Mouse (Mus musculus): ENCODE results near the gene Rpp21. TPM values are rescaled to one million over a fixed set of nuclear protein-coding genes. Genes with fewer than 3 reads are reported as not detected.

Gene Rpp21
- 10 to 100 TPM; 43.6 to 60.5 TPM for total RNA-seq (2021)
- polyA plus RNA-seq (2012; rRNA removed) = 89.4 and 106 TPM in 2 replicates
- long read RNA-seq, transcript Rpp21-201 (5 exons, 729 nt) = major isoform, 24 of 29 reads
- long read RNA-seq, partial matches to known transcripts = 0 of 29 reads
- long read RNA-seq, other reads (novel, unspliced or antisense) = 0 of 29 reads

DNA sequence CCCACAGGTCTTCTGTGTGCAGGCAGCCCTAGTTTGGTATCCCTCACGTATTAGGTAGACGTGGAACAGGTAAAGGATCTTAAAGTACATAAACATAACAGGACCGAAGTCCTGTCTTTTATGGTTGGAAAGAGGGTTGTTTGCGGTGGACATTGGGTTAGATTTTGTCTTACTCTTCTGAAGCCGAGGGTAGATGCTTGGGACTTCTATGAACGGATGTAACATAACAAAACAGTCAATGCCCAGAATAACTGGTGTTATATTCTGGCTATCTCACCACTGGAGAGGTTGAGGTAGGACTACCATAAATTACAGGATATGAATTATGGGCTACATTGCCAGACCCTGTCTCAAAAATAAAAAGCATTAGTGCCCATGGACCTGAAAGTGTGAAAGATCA lies at the start of gene Rpp21:
TSS of gene Rpp21 (minus strand) at position 101 of the 400 bp plus-strand sequence.
- no peak for DNase-seq

DNA sequence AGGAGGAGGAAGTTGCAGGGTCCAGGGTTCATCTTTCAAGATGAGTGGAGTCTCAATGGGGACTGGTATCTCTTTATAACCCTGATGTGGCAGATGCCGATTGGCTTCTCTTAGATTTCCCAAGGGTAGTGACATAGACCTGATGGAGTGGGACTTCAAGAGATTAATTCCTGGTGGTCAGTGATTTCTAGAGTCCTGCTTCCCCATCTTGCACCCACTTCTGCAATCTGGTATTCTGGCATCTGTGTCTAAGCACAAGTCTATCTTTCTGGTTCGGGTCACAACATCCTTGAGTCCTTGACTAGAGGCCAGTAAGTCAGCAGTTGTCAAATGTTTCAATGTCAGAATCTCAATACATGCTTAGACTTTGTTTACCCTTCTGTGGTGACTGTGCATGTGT lies 28.5 kb upstream of the Rpp21 start, which contains the start of gene H2-M10.2:
TSS of gene H2-M10.2 (minus strand) at position 101 of the 400 bp plus-strand sequence.
- no peak for DNase-seq

DNA sequence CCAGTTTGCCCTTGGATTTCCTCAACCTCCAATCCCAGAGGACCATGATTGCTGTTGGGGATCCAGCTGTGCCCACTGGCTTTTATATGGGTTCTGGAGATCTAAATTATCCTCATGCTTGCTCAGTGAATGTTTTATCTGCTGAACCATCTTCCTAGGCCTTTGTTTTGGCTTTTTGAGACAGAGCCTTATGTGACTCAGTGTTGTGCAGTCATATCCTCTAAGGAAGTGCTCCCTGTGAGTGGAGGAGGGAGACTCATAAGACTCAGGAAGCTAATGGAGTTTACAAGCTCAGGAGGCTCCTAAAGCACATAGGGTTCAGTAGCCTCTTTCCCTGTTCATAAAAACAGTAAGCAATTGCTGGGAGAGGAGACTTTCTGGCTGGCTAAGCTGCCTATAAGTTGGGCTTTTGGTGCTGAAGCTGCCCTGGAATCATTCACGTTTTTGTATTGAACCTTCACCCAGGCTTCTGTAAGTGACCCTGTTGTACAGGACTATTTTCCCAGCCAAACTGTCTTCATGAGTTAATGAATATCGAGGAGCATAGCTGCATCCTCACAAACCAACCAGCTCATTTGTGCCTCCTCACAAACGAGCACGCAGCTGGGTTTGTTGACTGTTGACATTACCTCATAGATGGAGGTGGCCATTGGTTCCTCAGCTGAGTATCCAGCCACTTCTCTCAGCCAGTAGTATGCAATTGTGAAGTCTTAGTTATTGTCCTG lies 23.8 kb upstream of the Rpp21 start:
- no peak for DNase-seq

DNA sequence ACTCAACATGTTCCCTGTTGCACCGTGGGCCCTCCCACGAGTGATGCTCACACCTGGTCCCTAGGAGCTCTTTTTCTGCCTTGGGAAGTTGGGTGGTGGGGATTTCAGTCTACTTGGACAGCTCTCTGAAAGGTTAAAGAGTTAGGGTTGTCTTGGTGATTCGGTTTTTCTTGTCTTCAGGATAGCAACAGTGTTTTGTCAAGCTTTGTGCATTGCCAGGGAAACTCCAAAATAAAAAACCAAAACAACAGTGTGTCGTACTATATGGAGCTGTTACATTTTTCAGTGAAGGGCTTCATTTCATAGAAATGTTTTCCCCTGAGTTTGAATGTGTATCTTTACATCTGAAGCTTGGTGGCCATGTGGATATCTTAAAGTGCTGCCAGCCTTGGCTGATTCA lies 16.9 kb upstream of the Rpp21 start:
- no peak for DNase-seq

DNA sequence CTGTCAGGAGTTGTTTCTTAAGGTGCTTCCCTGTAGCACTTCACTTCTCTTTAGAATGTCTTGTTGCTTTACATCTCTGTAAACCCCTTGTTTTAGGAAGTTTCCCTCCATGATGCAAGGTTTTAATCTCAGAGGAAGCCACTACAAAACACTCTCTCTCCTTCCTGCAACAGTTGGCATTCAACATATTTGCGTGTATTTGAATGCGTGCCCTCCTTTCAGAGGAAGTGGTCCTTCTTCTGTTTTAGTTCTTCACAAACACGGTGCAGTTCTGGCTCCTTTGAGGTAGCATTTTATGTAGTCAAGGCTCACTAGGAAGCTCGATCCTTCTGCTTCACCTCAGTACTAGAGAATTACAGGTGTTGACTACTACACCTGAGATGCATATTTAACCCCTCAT lies 15.9 kb upstream of the Rpp21 start:
- no peak for DNase-seq

DNA sequence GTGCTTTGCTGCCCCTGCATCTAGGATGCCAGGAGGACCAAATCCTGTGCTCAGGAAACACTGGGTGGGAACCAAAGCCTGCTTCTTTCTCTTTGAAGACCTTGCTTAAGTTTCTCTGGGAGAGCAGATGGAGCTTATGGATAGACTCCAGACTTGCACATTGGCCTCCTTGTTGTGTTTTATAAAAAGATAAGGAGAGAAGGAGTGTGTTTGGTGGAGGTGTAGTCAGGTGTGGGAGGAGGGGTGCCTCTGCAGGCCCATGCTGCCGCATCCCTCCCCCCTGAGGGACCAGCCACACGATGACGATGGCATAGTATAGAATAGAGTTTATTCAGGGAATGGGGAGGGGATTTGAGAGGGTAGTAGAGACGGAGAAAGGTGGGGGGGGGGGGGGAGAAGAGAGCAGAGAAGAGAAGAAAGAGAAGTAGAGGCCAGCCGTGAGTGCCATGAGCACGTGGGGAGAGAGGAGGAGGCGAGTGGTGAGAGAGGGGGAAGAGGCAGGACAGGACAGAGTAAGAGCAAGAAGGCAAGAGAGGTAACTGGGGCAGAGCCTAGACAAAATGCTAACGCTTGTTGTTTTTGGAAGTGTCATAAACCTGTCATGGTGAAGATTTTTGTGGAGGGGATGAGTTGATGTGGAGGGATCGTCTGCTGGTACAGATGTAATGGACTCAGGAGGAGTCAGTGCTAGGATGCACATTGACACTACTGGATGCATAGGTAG lies 14.9 kb upstream of the Rpp21 start:
- no peak for DNase-seq

DNA sequence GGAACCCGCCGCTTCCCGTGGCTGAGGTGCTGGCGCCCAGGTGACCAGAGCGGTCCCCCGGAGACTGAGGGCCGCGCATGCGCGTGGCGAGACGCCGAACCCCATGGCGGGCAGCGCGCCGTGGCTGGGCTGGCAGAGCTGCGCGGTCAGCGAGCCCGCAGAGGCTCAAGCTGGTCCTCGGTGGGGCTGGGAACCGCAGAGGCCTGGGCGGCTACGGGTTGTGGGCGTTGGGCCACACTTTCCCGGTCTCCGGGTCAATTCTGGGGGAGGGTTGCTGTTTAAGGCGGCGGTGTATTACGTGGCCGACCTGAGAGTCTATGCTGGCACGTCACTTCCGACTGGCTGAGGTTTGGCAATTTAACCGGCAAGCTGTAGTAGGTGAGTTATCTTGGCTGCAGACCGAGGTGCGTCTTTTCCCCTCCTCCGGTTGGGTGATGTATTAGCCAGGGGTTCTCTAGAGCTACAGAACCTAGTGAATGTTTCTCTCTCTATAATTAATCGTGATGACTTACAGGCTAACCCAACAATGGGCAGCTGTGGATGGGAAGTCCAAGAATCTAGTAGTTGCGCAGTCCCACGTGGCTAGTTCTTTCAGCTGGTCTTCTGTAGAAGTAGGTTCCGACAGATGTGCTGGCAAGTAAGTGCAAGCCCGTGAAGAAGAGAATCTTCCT lies 13.9 kb upstream of the Rpp21 start, which contains the start of gene Trim39:
TSS of gene Trim39 (minus strand) at position 662 of the 671 bp plus-strand sequence.
- peak; percentile 93 for DNase-seq

DNA sequence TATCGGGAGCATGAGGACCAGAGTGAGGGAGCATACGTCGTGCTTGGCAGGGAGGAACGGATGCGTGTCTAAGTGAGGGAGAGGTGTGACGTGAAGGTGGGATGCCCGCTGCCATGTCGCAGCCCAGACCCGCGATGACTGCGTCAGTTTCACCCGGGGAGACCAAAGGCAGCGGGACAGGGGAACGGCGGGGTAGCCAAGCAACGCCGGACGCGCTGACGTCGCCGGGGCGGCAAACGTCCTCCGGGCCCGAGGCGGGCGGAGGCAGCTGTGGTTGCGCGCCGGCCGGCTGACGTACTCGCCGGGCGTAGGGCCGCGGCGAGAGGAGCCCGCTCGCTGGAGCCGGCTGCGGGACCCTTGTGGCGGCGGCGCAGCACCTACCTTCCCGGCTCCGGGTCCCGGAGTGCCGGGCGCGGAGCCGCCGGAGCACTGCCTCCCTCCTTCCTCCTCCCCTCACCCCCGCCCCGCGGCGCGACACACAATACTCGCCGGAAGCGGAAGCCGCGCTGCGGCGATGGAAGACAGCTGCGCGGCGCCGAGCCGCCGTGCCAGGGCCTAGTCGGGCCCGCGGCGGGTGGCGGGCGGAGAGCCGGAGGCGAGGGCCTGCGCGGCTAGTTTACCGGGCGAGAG lies 13.2 kb upstream of the Rpp21 start:
- peak; percentile 95 for DNase-seq

DNA sequence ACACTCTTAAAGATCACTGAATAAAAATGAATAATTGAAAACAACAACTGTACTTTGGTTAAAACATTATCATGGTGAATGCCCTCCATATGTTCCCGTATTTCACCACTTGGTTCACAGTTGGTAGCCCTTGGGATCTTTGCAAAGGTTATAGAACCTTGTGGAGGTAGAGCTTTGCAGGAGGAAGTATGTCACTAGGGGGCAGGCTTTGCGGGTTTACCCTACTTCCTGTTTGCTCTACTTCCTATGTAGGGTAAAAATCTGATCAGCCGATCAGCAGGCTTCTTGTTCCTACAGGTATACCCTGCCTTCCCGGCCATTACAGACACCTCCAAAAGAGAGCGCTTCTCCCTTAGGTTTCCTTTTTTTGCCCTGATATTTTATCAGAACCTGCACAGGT lies 8.0 kb upstream of the Rpp21 start:
- no peak for DNase-seq

DNA sequence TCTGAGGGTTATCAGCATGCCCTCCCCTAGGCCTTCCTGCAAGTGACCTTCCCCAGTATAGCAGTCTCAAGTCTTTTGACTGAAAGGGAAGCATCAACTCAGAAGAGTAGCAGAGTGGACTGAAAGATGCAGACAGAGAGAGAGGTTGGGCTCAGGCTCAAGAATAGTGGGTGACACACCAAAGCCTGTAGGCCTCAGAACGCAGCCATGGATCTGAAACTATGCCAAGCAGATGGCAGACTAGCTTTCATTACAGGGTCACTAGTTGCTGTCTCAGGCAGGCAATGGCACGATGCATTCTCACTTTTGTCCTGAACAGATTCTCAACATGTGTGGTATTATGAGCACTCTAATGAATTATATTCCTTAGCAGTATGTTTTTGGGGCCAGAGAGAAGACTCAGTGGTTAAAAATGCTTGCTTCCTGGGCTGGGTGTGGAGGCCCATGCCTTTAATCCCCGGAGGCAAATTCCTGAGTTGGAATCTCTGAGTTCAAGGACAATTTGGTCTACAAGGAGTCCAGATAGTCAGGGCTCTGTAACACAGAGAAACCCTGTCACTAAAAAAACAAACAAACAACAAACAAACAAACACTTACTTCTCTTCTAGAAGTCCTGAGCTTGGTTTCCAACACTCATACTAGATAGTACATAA lies 6.5 kb upstream of the Rpp21 start:
- DNase-seq = no peak

DNA sequence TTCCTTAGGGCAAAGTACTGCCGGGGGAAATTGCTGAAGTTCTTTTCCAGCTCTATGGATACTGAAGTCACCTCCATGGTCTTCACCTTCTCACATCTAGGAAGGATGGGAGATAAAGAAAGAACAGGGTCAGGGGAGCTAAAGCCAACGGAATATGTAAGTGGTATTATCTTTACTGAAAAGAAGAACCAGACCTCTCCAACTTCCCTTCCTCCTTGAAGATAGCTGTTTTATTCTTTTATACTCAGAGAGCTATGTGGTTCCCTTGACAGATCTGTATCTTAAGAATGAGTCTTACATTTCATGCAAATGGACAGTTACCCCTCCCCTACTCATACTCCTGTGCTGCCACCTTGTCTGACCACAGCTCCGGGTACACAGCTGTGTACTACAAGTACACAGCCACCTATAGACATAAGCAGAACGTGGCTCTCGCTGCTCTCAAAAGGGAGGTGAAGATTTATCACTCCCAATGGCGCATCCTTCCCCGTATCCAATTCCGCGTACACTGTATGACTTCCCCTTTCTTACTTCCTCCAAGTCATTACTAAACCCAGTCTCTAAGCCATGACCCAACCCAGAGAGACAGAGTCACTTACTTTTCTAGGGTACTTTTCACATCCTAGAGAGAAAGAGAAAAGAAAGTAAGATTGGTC lies 3.8 kb upstream of the Rpp21 start:
- DNase-seq = no peak

DNA sequence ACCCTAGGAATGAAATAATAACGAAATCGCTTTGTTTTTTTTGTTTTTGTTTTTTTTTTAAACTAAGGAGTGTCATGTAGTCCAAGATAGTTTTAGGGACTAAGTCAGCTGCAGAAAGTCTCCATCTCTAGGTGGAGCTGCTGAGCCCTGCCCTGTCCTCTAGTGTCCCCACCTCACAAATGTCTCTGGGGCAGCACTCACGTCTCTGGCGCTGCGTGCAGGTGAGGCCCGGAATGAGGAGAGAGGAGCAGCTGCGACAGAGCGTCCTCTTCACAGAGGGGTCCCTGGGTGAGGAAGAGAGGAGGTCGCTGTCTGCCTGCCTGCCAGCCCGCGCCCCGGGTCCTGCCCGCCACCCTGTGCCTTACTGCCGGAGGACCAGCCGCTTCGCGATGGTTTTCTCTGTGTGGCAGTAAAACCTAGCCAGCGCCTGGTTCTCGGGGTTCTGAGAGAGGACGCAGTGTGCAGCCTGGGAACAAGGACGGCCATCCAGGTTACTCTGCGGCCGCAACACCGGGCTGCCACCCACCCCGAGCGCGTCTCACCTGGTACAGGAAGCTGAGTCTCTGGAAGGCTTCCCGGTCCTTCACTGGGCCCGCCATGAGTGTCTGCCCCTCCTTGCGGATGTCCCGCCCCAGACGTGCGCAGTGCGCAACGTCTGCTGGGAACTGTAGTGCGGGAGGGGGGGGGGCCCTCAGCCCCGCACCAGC lies 475 bp downstream of the Rpp21 start:
- DNase-seq = peak; percentile 89

DNA sequence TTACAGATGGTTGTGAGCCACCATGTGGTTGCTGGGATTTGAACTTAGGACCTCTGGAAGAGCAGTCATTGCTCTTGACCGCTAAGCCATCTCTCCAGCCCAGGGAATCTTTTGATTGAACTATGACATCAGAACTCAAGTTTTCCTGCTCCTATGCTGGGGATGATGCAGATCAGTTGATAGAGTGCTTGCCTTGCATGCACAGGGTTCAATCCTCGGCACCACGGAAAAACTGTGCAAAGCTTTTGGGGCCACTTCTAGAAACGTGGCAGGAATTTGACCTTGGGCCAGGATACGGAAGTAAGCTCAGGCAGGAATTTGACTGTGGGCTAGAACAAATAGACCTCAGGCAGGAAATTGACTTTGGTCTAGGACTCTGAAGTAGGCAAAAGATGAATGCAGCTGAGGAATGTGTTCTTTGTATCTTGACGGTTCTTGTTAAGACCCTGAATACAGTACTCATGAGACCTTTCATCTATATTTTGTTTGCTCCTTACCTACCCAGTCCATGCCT lies 4.7 kb downstream of the Rpp21 start:
- no peak for DNase-seq

DNA sequence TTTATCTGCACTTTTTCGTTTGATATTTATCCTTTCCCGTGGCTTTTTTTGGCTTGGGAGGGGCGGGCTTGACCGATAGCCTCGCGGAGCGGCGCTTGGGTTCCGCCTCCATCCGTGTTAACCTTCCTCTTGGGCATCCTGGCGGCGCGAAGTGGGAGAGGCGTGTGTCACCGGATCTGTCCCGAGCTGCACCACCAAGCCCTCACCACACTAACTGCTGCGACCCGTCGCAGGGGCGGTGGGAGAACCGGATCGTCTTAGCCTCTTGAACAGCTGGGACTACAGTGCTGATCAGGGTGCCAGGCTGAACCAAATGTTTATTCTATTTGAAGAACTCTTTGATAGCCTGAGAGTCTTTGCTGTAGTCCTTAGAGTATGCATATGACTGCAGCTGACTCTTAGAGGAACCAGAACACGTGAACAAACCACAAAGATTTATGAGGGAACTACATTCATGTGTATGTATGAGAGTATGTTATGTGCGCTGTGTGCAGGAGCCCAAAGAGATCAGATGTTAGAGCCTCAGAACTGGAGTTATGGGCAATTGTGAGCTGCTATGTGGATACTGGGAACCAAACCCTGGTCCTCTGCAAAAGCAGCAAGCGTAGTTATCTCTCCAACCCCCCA lies 5.5 kb downstream of the Rpp21 start:
- peak; percentile 49 for DNase-seq

DNA sequence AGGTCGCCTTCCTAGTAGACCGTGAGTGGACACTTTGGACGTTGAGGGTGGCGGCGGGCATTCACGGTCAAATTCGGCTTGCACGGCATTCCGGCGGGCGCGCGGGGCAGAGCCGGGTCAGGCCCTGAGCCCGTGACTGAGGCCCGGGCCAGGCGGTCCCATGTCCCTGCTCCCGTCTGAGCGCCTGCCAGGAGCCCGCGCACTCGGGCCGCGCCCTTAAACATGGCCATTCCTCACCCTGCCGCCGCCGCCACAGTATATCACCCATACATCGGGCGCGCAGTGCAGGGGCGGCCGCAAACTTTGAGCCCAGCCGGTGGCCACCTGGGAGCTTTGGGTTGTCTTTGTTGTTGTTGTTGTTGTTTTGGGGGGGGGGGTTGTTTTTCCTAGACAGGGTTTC lies 9.0 kb downstream of the Rpp21 start:
- no peak for DNase-seq

DNA sequence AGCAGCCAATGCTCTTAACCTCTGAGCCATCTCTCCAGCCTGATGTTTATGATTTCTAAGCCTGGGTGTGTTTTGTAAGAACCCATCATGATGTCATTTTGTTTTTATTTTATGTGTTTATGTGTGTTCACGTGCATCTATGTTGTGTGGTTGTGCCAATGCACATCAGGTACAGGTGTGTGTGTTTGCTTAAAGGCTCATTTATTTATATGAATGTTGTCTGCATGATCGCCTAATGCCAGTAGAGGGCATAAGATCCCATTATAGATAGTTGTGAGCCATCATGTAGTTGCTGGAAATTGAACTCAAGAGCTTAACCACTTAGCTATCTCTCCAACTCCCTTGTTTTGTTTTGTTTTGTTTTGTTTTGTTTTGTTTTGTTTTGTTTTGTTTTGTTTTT lies 12.1 kb downstream of the Rpp21 start:
- no peak for DNase-seq

DNA sequence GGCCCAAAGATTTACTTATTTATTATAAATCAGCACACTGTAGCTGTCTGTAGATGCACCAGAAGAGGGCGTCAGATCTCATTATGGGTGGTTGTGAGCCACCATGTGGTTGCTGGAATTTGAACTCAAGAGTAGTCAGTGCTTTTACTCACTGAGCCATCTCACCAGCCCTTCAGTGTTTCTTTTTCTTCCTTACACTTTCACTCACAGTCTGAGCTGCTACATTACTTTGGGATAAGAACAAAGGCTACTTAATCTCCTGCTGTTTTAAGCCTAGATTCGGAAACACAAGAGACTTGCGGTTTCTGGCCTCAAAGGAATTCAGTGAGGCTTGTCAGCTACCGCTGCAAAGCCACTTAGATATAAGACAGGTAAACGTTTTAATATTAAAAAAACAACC lies 13.8 kb downstream of the Rpp21 start:
- DNase-seq = no peak

DNA sequence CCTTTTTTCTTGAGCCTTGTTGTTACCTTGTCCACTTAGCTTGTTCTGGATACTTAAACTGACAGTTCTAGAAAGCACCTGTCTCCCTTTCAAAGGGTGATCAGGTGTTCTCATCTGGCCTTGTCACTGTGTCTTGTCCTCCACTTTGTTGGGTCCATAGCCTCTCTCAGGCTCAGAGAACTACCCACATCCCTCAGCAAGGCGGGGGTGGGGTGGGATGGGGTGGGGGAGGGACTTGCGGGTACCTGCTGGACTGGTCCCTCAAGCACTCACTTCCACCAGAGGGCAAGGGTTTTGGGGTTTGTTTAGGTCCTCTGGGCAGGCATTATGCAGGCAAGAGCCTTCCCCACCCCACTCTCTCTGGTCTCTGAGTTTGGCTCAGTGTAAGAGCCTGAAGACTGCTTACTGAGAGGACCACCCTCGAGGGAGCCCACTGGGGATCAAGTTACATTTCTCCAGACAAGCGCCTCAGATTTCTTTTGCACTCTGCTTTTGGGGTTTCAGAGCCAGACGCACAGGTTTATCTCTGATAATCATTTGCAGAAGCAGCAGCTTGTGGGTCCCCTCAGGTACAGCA lies 17.1 kb downstream of the Rpp21 start:
- no peak for DNase-seq

DNA sequence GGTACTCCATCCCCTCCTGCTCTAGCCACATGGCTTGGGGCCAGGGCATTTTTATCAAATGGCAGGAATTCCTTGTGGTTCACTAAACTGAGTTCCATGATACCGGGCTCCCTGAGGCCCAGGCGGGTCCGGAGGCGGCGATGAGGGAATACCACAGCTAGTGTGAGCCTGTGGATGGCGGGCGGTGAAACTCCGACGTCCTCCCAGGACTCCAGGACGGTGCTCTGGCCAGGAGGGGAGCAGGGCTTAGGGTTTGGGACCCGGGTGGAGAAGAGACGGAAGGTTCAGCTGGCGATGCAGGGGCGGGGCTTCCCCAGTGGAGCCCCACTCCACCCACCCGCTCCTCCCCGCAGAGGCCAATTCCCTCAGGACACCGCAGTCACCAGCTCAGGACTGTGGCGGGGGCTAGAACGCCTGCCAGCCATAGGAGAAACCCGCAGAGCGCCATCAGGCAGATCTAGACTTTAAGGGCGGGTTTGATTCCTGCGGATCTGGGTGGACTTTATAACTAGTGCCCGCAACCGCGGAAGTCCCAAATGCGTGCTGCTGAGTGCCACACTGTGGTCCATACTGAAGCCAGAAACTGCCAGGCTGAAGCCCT lies 20.4 kb downstream of the Rpp21 start:
- peak; percentile 42 for DNase-seq
